Mouse (Mus musculus) limb, embryonic 10.5 days (tissue): ENCODE measurements at regions not wholly inside any gene's neighbourhood (a gene's known extent, or its start where the extent isn't known, plus 50 kb on each side); places are given as distances from the start of the nearest gene placed in this dataset.

Experiments used
- DNase-seq: peaks from one replicate; pipeline ENCODE4 v3.0.0-alpha.2; 2017; ENCODE audit warnings: low spot score
- H3K27ac ChIP-seq: fragments of 300-500 bp; sonication (generic); 2 replicates; pipeline ENCODE4 v1.5.1; 2016; ENCODE audit warnings: mild to moderate bottlenecking
- H3K27me3 ChIP-seq: fragments of 300-500 bp; sonication (generic); 2 replicates; pipeline ENCODE4 v1.6.1; 2016; ENCODE audit warnings: low read depth, mild to moderate bottlenecking; ENCODE audit not compliant: poor library complexity, severe bottlenecking
- H3K36me3 ChIP-seq: fragments of 300-500 bp; sonication (generic); 2 replicates; pipeline ENCODE4 v1.6.1; 2016; ENCODE audit warnings: mild to moderate bottlenecking, moderate library complexity
- H3K4me1 ChIP-seq: fragments of 300-500 bp; sonication (generic); 2 replicates; pipeline ENCODE4 v1.6.1; 2016
- H3K4me3 ChIP-seq: fragments of 300-500 bp; sonication (generic); 2 replicates; pipeline ENCODE4 v1.5.1; 2016; ENCODE audit warnings: mild to moderate bottlenecking, moderate library complexity
- H3K9me3 ChIP-seq: fragments of 300-500 bp; sonication (generic); replicated peaks from 2 replicates; pipeline ENCODE4 v1.6.1; 2016; ENCODE audit warnings: mild to moderate bottlenecking
- WGBS: fragments of 180-500 bp; shearing (Covaris S2); methylation state at CpG from one replicate; pipeline ENCODE4 v1.1.7; 2016; 5-methylcytosine and 5-hydroxymethylcytosine counted together

DNA sequence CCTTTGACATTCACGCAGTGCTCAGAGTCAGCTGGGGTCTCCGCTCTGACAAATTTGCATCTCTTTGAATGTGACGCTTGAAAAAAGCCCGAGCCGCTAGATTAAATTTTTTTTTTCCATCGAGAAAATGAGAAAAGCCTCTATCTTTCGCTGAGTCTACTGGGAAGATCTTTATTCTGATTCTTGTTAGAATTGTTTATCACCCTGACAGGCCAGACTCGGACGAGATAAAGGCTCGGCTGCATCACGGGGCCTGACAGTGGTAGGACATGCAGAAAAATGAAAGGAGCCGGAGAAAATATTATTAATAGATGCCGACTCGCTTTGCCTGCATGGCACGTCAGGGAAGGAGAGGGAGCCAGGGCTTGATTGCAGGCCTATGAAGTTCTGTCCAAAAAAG, 616.8 kb downstream of the Vrk1 start:
- Histone ChIP-seq H3K27me3 (no peaks in the 10 kb centered on the region), H3K4me3 (no peak overlapping the region), H3K9me3 (no peaks in the 10 kb centered on the region), H3K4me1 (no peaks in the 10 kb centered on the region), H3K36me3 (no peaks in the 10 kb centered on the region), H3K27ac (no peak overlapping the region)
- 74% methylated on average over 15 of the region's 15 CpGs for WGBS
- no peak for DNase-seq

DNA sequence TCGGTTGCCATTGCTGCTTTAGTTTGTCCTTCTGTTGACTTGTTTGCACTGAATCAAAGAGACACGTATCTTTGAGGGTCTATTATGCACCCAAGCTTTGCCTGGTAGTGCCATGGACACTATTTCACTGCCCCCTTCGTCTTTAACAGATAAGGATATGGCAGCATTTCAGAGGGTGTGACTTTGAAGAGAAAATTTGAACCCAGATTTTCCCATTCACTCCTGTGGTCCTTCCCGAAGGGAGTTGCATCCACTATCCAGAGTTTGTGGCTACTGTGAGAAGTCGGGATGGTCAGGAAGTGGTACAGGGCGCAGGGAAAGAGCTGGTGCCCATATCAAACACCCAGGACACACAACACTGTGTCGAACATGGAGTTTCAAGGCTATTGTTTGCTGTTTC, 622.5 kb downstream of the Vrk1 start:
- Histone ChIP-seq H3K27me3 (no peaks in the 10 kb centered on the region), H3K9me3 (no peaks in the 10 kb centered on the region), H3K4me3 (no peak overlapping the region), H3K4me1 (no peaks in the 10 kb centered on the region), H3K36me3 (no peaks in the 10 kb centered on the region), H3K27ac (no peak overlapping the region)
- WGBS, result 89% methylated on average over 7 of the region's 7 CpGs
- no peak for DNase-seq

DNA sequence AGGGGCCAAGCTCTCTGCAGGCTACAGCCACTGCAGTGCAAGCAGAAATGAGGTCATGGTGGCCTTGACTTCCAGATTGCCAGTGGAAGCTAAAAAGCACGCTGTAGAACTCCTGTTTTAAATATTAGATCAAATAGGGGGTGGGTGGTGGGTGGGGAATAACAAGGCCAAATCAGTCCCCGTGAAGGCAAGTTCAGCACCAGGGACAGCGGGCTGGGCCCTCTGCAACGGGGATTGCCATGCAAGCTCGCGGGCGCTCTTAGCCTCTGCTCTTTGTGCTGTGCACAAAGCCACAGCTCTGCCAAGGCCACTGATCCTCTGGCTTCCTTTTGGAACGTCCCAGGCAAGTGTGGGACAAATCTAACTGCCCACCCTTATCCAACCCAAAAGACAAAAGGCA, 623.1 kb downstream of the Vrk1 start:
- no peaks in the 10 kb centered on the region for H3K4me1 ChIP-seq
- WGBS, result 8% methylated on average over 8 of the region's 8 CpGs
- no peaks in the 10 kb centered on the region for H3K27me3 ChIP-seq
- H3K36me3 ChIP-seq, result no peaks in the 10 kb centered on the region
- H3K27ac ChIP-seq, result no peak overlapping the region
- H3K4me3 ChIP-seq, result no peak overlapping the region
- peak; percentile 88 for DNase-seq
- H3K9me3 ChIP-seq, result no peaks in the 10 kb centered on the region

DNA sequence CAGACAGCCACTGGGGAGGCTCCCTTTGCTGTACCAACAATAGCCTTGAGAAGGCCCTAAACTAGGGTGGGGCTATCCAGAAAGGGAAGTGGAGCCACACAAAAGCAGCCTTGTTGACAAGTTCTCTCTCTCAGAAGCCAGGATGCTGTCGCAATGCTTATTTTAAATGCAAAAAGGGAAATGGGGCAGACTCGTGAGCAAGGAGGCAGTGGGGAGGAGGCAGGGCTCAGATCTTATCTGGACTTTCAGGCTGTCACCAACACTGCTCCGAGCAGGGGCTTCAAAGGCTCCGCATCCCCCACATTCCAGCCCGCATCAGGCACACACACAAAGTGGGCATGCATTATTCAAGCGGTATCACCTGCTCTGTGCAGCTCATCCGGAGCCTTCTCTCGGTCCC, 648.3 kb downstream of the Vrk1 start:
- no peaks in the 10 kb centered on the region for H3K9me3 ChIP-seq
- H3K27me3 ChIP-seq, result 0 out of 2 replicates have a peak, but pooled peaks cover 7% of the 10 kb centered on the region
- H3K4me1 ChIP-seq, result no peaks in the 10 kb centered on the region
- H3K27ac ChIP-seq, result no peak overlapping the region
- H3K4me3 ChIP-seq, result no peak overlapping the region
- DNase-seq, result no peak
- H3K36me3 ChIP-seq, result no peaks in the 10 kb centered on the region
- 26% methylated on average over 8 of the region's 8 CpGs for WGBS

DNA sequence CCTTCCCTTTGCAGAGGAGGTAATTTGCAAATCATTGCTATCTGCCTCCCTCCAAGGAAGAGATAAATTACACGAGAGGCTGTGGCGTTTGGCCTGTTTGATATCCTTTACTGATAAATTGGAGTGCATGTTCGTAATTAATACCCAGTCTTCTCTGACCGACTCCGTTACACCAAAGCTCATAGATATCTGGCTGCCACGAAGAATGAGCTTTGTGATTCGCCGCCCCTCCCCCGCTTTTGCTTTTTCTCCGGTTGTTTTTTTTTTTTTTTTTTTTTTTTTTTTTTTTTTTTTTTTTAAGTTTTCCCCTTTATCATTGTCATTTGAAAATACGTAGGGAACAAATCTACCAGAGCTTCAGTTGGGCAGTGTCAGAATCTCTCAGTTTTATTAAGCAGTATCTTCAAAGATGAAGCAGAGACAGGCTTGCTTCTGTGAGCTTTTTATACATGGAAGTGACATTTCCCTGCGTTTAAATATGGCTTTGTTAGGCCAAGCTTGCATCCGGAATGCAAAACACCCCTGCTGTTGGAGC, 663.3 kb downstream of the Vrk1 start:
- Histone ChIP-seq H3K9me3 (no peaks in the 10 kb centered on the region), H3K27ac (no peak overlapping the region; the same call in 1 of the 2 replicates), H3K4me3 (0 out of 2 replicates have a peak overlapping the region, but pooled peaks have one; percentile 8), H3K36me3 (no peaks in the 10 kb centered on the region), H3K27me3 (peaks cover 25% of the 10 kb centered on the region), H3K4me1 (peaks cover 47% of the 10 kb centered on the region)
- WGBS, result 23% methylated on average over 13 of the region's 13 CpGs
- no peak for DNase-seq

DNA sequence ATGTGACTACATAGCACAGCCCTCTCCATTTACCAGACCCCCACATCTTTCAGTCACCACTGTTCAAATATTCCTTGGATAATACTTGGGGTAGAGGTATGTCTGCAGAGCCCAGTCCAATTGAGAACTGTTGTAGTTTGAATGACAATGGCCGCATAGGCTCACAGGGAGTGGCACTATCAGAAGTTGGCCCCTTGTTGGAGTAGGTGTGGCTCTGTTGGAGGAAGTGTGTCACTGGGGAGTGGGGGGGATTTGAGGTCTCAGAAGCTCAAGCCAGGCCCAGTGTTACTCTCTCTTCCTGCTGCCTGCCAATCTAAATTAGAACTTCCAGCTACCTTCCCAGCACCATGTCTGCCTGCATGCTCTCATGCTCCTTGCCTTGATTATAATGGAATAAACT, 664.7 kb downstream of the Vrk1 start:
- Histone ChIP-seq H3K4me1 (peaks cover 53% of the 10 kb centered on the region), H3K27me3 (peaks cover 23% of the 10 kb centered on the region), H3K9me3 (no peaks in the 10 kb centered on the region), H3K27ac (no peak overlapping the region), H3K4me3 (no peak overlapping the region), H3K36me3 (no peaks in the 10 kb centered on the region)
- 90% methylated on average over 1 of the region's 1 CpGs for WGBS
- no peak for DNase-seq

DNA sequence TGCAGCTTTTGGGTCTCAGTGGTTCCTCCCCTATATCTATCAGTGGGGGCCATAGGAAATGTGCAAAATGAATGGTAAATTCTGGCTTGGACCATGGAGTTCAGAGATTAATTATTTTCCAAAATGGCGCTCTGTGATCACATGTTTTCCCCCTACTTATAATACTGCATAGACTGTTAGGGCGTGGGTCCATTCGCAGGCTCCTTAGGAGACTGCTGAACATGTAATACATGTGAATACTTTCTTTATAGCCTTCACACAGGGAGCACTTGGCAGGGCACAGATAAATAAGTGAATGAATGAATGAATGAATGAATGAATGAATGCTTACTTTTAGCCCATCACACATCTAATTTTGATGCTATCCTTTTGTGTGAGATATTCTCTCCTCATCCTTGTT, 666.1 kb downstream of the Vrk1 start:
- H3K27me3 ChIP-seq, result peaks cover 11% of the 10 kb centered on the region
- 95% methylated on average over 3 of the region's 3 CpGs for WGBS
- H3K4me1 ChIP-seq, result peaks cover 53% of the 10 kb centered on the region
- H3K36me3 ChIP-seq, result no peaks in the 10 kb centered on the region
- peak overlapping the region; percentile 73; the same call in 1 of the 2 replicates for H3K27ac ChIP-seq
- no peak for DNase-seq
- no peaks in the 10 kb centered on the region for H3K9me3 ChIP-seq
- H3K4me3 ChIP-seq, result no peak overlapping the region

DNA sequence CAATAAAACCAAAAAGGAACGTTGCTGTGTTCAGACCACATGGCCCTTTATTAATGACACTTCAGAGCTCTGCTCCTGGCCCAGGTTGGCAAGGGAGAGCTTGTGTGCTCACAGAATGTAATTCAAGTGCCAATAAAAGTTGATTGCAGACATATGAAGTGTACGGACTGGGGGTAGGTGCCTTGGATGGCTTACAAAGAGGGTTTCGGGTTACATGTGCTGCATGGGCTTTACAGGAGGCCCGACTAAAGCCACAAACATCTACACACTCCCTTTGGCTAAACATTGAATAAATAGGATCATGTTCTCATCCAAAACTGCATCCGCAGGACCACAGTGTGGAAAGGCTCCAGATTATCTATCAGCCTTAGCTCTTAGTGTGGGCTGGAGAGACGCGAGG, 666.5 kb downstream of the Vrk1 start:
- H3K27me3 ChIP-seq, result peaks cover 7% of the 10 kb centered on the region; the same call in 1 of the 2 replicates
- no peak overlapping the region for H3K4me3 ChIP-seq
- no peaks in the 10 kb centered on the region for H3K36me3 ChIP-seq
- WGBS, result 42% methylated on average over 7 of the region's 7 CpGs
- DNase-seq, result peak; percentile 44
- peaks cover 53% of the 10 kb centered on the region for H3K4me1 ChIP-seq
- peak overlapping the region; percentile 73 for H3K27ac ChIP-seq
- H3K9me3 ChIP-seq, result no peaks in the 10 kb centered on the region

DNA sequence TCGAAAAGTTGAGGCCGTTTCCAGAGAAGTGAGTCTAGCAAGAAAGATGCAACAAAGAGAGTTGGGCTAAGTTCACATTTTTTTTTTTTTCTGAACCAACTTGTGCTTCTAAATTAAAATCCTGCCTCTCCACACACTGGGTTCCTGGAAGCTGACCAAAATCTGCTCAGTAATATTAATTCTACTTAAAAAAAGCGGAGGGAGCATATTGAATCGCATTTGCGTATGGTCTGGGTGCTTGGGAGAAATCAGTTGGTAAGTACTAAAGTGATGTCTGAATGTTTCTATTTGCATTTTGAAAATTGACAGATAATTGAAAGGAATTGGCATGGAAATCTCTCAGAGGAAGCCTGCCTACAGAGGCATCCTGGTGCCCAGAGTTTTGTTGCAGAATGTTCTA, 676.0 kb downstream of the Vrk1 start:
- no peak for DNase-seq
- Histone ChIP-seq H3K27ac (no peak overlapping the region), H3K36me3 (no peaks in the 10 kb centered on the region), H3K4me1 (peaks cover 24% of the 10 kb centered on the region), H3K27me3 (peaks cover 11% of the 10 kb centered on the region; the same call in 1 of the 2 replicates), H3K9me3 (no peaks in the 10 kb centered on the region), H3K4me3 (no peak overlapping the region)
- WGBS, result 94% methylated on average over 5 of the region's 5 CpGs

DNA sequence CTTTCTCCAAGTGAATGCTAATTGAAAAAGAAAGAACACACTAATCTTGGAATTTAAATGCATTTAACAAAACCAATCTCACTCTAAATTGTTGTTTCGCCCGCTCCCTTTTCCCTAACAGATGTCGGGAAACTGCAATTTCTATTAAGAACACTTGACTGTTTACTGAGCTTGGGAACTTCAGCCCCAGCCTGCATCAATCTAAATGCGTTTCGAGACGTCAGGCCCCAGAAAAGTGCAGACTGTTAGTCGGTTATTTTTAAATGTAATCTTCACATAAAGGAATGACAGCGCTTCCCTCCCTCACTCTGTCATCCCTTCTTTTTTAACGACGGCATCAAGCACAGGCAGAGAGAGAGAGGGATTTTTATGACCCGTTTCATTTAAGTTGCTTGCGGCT, 677.7 kb downstream of the Vrk1 start:
- H3K9me3 ChIP-seq, result no peaks in the 10 kb centered on the region
- H3K36me3 ChIP-seq, result no peaks in the 10 kb centered on the region
- peaks cover 16% of the 10 kb centered on the region; the same call in 1 of the 2 replicates for H3K27me3 ChIP-seq
- no peak for DNase-seq
- H3K4me3 ChIP-seq, result no peak overlapping the region
- H3K4me1 ChIP-seq, result peaks cover 24% of the 10 kb centered on the region
- WGBS, result 20% methylated on average over 12 of the region's 12 CpGs
- H3K27ac ChIP-seq, result peak overlapping the region; percentile 56; the same call in 1 of the 2 replicates

DNA sequence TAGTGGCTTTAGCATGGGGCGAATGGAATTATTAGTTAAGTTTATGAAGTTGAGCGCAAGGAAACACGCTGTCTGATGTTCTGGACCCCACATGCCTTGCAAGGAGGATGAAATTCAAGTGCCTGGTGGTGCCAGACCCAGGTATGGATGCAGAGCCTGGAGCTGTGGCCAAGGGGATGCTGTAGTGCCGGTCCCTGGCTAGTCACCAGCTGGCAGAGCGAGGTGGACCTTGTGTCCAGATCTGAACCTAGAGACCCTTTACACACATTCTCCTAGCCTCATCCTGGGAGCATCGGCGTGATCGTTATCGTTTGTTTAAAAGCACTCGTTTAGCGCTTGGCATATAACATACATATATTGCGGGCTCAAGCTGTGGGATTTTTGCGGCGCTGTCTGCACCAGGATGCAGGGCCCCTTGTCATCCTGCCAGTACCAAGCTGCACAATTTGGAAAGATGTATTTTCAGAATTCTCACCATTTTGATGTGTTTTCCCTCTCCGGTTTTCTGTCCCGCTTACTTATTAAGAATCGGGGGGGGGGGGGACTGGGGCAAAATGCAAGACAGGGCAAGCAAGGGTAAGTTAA, 678.2 kb downstream of the Vrk1 start:
- peaks cover 17% of the 10 kb centered on the region; the same call in 1 of the 2 replicates for H3K27me3 ChIP-seq
- no peak overlapping the region for H3K4me3 ChIP-seq
- peak overlapping the region; percentile 56; the same call in 1 of the 2 replicates for H3K27ac ChIP-seq
- no peaks in the 10 kb centered on the region for H3K36me3 ChIP-seq
- no peaks in the 10 kb centered on the region for H3K9me3 ChIP-seq
- peaks cover 24% of the 10 kb centered on the region for H3K4me1 ChIP-seq
- DNase-seq, result peak; percentile 46
- WGBS, result 84% methylated on average over 17 of the region's 17 CpGs

DNA sequence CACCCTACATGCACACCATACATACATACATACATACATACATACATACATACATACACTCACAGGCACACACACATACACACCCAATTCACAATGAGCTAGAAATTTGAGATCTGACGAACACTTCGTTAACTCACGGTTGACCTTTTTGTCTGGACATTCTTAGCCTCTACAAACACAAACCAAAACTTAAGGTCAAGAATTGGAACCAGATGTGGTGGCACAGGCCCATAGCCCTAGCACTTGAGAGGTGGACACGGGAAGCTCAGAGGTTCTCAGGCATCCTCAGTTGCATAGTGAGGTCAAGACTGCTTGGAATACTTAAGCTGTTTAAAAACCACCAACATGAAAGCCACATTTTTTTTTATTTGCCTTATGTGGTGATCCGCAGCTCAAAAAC, 692.9 kb downstream of the Vrk1 start:
- WGBS, result 33% methylated on average over 5 of the region's 5 CpGs
- DNase-seq, result no peak
- no peaks in the 10 kb centered on the region for H3K27me3 ChIP-seq

DNA sequence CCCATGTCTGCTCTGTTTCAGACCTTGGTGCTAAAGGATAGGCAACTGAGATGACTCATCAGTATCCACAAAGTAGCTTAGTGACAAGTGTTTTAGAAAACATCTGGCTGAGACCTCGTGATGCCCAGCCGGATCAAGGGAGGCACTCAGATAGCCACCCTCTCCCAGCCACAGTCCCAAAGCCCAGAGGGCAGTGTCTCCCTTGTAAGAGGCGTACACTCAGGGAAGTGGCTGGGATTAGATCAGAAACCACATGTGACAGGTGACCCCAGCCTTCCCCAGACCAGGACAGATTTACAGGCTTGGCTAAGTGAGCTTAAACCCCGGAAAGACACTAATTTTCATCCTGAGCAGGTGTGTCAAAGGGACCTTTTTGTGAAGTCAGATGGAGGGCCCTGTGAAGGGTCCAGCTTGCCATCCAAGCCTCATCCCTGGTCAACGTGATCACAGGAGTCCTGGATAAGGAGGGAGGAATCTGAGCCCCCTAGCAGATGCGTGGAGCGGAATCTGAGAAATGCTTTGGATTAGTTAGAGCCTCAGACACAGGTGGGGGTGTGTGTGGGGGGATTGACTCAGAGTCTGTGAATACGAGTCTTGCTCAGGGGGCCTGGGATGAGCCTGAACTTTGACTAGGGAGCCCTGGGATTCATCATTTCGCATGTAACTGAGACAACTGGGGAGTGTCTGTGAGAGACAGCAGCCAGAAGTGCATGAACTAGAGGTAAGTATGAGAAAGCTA, 711.4 kb downstream of the Vrk1 start:
- Histone ChIP-seq H3K4me3 (no peak overlapping the region), H3K27ac (0 out of 2 replicates have a peak overlapping the region, but pooled peaks have one; percentile 38), H3K36me3 (no peaks in the 10 kb centered on the region), H3K27me3 (no peaks in the 10 kb centered on the region), H3K9me3 (no peaks in the 10 kb centered on the region), H3K4me1 (peaks cover 30% of the 10 kb centered on the region)
- no peak for DNase-seq
- WGBS, result 57% methylated on average over 9 of the region's 9 CpGs

More for the DNA sequence above, 692.9 kb downstream of the Vrk1 start:
- no peak overlapping the region for H3K4me3 ChIP-seq
- H3K36me3 ChIP-seq, result no peaks in the 10 kb centered on the region
- H3K9me3 ChIP-seq, result no peaks in the 10 kb centered on the region
- no peaks in the 10 kb centered on the region; the same call in 1 of the 2 replicates for H3K4me1 ChIP-seq
- H3K27ac ChIP-seq, result no peak overlapping the region
